Mouse (Mus musculus) heart, adult 2 months (tissue): Measurements from ENCODE around the gene Phf11d.

Experiments used
- CTCF ChIP-seq: fragments of 200-600 bp; IDR thresholded peaks from 2 replicates; pipeline ENCODE4 v1.8.1; 2022; ENCODE audit warnings: antibody characterized with exemption, mild to moderate bottlenecking, moderate library complexity
- POLR2A ChIP-seq: fragments of 200-500 bp; IDR thresholded peaks from 2 replicates; pipeline ENCODE4 v1.6.1; 2011; ENCODE audit warnings: mild to moderate bottlenecking, low read depth, low read length, control low read depth; ENCODE audit not compliant: insufficient read depth

GRCm38 (mm10) chr14:59339541-59339940 lies 25.7 kb downstream of the Phf11d start:
- no peak for TF ChIP-seq CTCF
- TF ChIP-seq POLR2A = no peak
